Mouse (Mus musculus): Measurements from ENCODE around the gene Bcat2.
"Not testable (repeated sequence)": the region's sequence is repeated elsewhere in the genome, so short reads cannot be mapped to it uniquely, and the experiment has no call there.

Gene Bcat2

GRCm38 (mm10) chr7:45570103-45570741, at the start of gene Bcat2:
Gene Bcat2, plus strand, starts transcription at chr7:45570153.
- DNase-seq: peak; percentile 75

GRCm38 (mm10) chr7:45520605-45521004, 49.3 kb upstream of the Bcat2 start:
- DNase-seq: no peak

GRCm38 (mm10) chr7:45521728-45522184, 48.2 kb upstream of the Bcat2 start:
- DNase-seq: peak; percentile 87

GRCm38 (mm10) chr7:45522194-45522752, 47.7 kb upstream of the Bcat2 start:
- no peak for DNase-seq

GRCm38 (mm10) chr7:45522957-45523676, 46.8 kb upstream of the Bcat2 start:
- DNase-seq: no peak

GRCm38 (mm10) chr7:45523678-45524170, 46.2 kb upstream of the Bcat2 start:
- DNase-seq: no peak

GRCm38 (mm10) chr7:45524841-45525621, 44.9 kb upstream of the Bcat2 start:
- DNase-seq: peak; percentile 35

- peak; percentile 98 for DNase-seq
These were observed 44.0 kb upstream of the Bcat2 start, which contains the start of the genes Ppp1r15a and Plekha4 for GRCm38 (mm10) chr7:45525809-45526473. Gene Ppp1r15a, minus strand, starts transcription at chr7:45526268. Gene Plekha4, plus strand, starts transcription at chr7:45526330.

GRCm38 (mm10) chr7:45526474-45527120, 43.4 kb upstream of the Bcat2 start:
- peak; percentile 19 for DNase-seq

GRCm38 (mm10) chr7:45527169-45527568, 42.8 kb upstream of the Bcat2 start:
- not testable (repeated sequence) for DNase-seq

- peak; percentile 24 for DNase-seq
These were observed 40.5 kb upstream of the Bcat2 start for GRCm38 (mm10) chr7:45529461-45529860.

- DNase-seq: no peak
These were observed 39.3 kb upstream of the Bcat2 start for GRCm38 (mm10) chr7:45530643-45531042.

GRCm38 (mm10) chr7:45535676-45536075, 34.3 kb upstream of the Bcat2 start:
- no peak for DNase-seq

- DNase-seq: no peak
These were observed 32.4 kb upstream of the Bcat2 start for GRCm38 (mm10) chr7:45537602-45538001.

GRCm38 (mm10) chr7:45538163-45539041, 31.6 kb upstream of the Bcat2 start:
- DNase-seq: peak; percentile 51

- no peak for DNase-seq
These were observed 30.9 kb upstream of the Bcat2 start for GRCm38 (mm10) chr7:45539095-45539494.

GRCm38 (mm10) chr7:45540213-45540612, 29.7 kb upstream of the Bcat2 start:
- DNase-seq: no peak

GRCm38 (mm10) chr7:45544525-45544924, 25.4 kb upstream of the Bcat2 start:
- DNase-seq: no peak

GRCm38 (mm10) chr7:45549641-45550436, 20.1 kb upstream of the Bcat2 start:
- no peak for DNase-seq

Data from lung, postnatal 14 days (tissue).